Mouse (Mus musculus) stomach, embryonic 15.5 days (tissue): ENCODE measurements around the gene Flvcr1. TPM values are rescaled to one million over a fixed set of nuclear protein-coding genes. Genes with fewer than 3 reads are reported as not detected.
"Not testable (repeated sequence)": the region's sequence is repeated elsewhere in the genome, so short reads cannot be mapped to it uniquely, and the experiment has no call there.

Source experiments
- ATAC-seq: fragments of 200-750 bp; cut with Nextera tagmentation; 2 replicates; pipeline ENCODE4 v1.8.0; 2017; ENCODE audit warnings: low read depth, moderate number of reproducible peaks, moderate TSS enrichment; ENCODE audit not compliant: insufficient read depth, low FRiP score
- H3K27ac ChIP-seq: fragments of 300-500 bp; sonication (generic); 2 replicates; pipeline ENCODE4 v1.5.1; 2015; ENCODE audit warnings: mild to moderate bottlenecking, inconsistent platforms
- H3K27me3 ChIP-seq: fragments of 300-500 bp; sonication (generic); replicated peaks from 2 replicates; pipeline ENCODE4 v1.6.1; 2015; ENCODE audit warnings: inconsistent platforms
- H3K36me3 ChIP-seq: fragments of 300-500 bp; sonication (generic); 2 replicates; pipeline ENCODE4 v1.6.1; 2015; ENCODE audit warnings: inconsistent platforms
- H3K4me1 ChIP-seq: fragments of 300-500 bp; sonication (generic); 2 replicates; pipeline ENCODE4 v1.6.1; 2015; ENCODE audit warnings: inconsistent platforms
- H3K4me2 ChIP-seq: fragments of 300-500 bp; sonication (generic); 2 replicates; pipeline ENCODE4 v1.6.1; 2015; ENCODE audit warnings: mild to moderate bottlenecking, inconsistent platforms
- H3K4me3 ChIP-seq: fragments of 300-500 bp; sonication (generic); replicated peaks from 2 replicates; pipeline ENCODE4 v1.5.1; 2015; ENCODE audit warnings: inconsistent platforms
- H3K9ac ChIP-seq: fragments of 300-500 bp; sonication (generic); 2 replicates; pipeline ENCODE4 v1.6.1; 2015; ENCODE audit warnings: inconsistent platforms
- H3K9me3 ChIP-seq: fragments of 300-500 bp; sonication (generic); 2 replicates; pipeline ENCODE4 v1.6.1; 2016; ENCODE audit warnings: inconsistent platforms
- WGBS: fragments of 180-500 bp; shearing (Covaris S2); methylation state at CpG from one replicate; pipeline ENCODE4 v1.1.7; 2015; 5-methylcytosine and 5-hydroxymethylcytosine counted together
- polyA plus RNA-seq: library from polyadenylated mRNA; unstranded; fragments of >200 nt; fragmentation: Nextera tagmentation; extraction: Ambion mirVana; gene quantifications from 2 replicates; pipeline ENCODE4 v1.2.1, GENCODE M21; 2015

The Flvcr1 gene
- polyA plus RNA-seq, 1 experiment from 2014 or later, result 6.4 TPM

- no peak within 1 kb of the TSS for H3K9ac ChIP-seq
- no peaks in the 10 kb centered on the region for H3K27me3 ChIP-seq
- H3K36me3 ChIP-seq, result no peaks in the 10 kb centered on the region
- H3K4me1 ChIP-seq, result no peaks in the 10 kb centered on the region
- no peak within 1 kb of the TSS for H3K27ac ChIP-seq
- no peak within 1 kb of the TSS for H3K4me2 ChIP-seq
- WGBS, result 58% methylated on average over 6 of the region's 6 CpGs
- no peaks in the 10 kb centered on the region for H3K9me3 ChIP-seq
- ATAC-seq, result no peak
- H3K4me3 ChIP-seq, result no peak within 1 kb of the TSS
These were observed 10.8 kb upstream of the Flvcr1 start, which contains the start of gene Spata45 for GRCm38 (mm10) chr1:191036554-191037334. Gene Spata45 (plus strand): TSS chr1:191036639.

GRCm38 (mm10) chr1:191035649-191036048, 9.7 kb upstream of the Flvcr1 start:
- Histone ChIP-seq H3K36me3 (no peaks in the 10 kb centered on the region), H3K4me2 (no peak overlapping the region), H3K4me1 (no peaks in the 10 kb centered on the region), H3K27ac (no peak overlapping the region), H3K9ac (no peak overlapping the region), H3K9me3 (no peaks in the 10 kb centered on the region), H3K27me3 (no peaks in the 10 kb centered on the region), H3K4me3 (no peak overlapping the region)
- ATAC-seq, result no peak
- 35% methylated on average over 4 of the region's 4 CpGs for WGBS

- WGBS, result 55% methylated on average over 6 of the region's 6 CpGs
- not testable (repeated sequence) for ATAC-seq, H3K4me1 ChIP-seq, H3K9ac ChIP-seq, H3K36me3 ChIP-seq, H3K9me3 ChIP-seq, H3K27ac ChIP-seq, H3K27me3 ChIP-seq, H3K4me2 ChIP-seq, H3K4me3 ChIP-seq
These were observed 5.0 kb upstream of the Flvcr1 start for GRCm38 (mm10) chr1:191030922-191031425.

- Histone ChIP-seq H3K27me3 (no peaks in the 10 kb centered on the region), H3K4me1 (peaks cover 12% of the 10 kb centered on the region), H3K4me2 (no peak overlapping the region), H3K36me3 (no peaks in the 10 kb centered on the region), H3K9ac (no peak overlapping the region), H3K4me3 (no peak overlapping the region), H3K27ac (no peak overlapping the region), H3K9me3 (no peaks in the 10 kb centered on the region)
- no peak for ATAC-seq
- WGBS, result 68% methylated on average over 10 of the region's 10 CpGs
These were observed 4.2 kb upstream of the Flvcr1 start for GRCm38 (mm10) chr1:191030182-191030581.

GRCm38 (mm10) chr1:191025016-191026012, 644 bp downstream of the Flvcr1 start:
- peak; percentile 12; the same call in 1 of the 2 replicates for ATAC-seq
- Histone ChIP-seq H3K4me3 (peak overlapping the region; percentile 75), H3K36me3 (0 out of 2 replicates have a peak, but pooled peaks cover 4% of the 10 kb centered on the region), H3K4me1 (peaks cover 17% of the 10 kb centered on the region), H3K9me3 (no peaks in the 10 kb centered on the region), H3K27me3 (no peaks in the 10 kb centered on the region), H3K4me2 (peak overlapping the region; percentile 93), H3K9ac (peak overlapping the region; percentile 83), H3K27ac (peak overlapping the region; percentile 72)
- 3% methylated on average over 62 of the region's 69 CpGs for WGBS

- H3K4me1 ChIP-seq, result peaks cover 17% of the 10 kb centered on the region
- H3K9me3 ChIP-seq, H3K36me3 ChIP-seq, H3K9ac ChIP-seq, H3K27ac ChIP-seq, H3K4me3 ChIP-seq, H3K4me2 ChIP-seq, H3K27me3 ChIP-seq, ATAC-seq: not testable (repeated sequence)
- 90% methylated on average over 6 of the region's 6 CpGs for WGBS
These were observed 2.2 kb downstream of the Flvcr1 start for GRCm38 (mm10) chr1:191023806-191024205.

GRCm38 (mm10) chr1:191023140-191023539, 2.8 kb downstream of the Flvcr1 start:
- no peaks in the 10 kb centered on the region for H3K9me3 ChIP-seq
- no peak overlapping the region for H3K27ac ChIP-seq
- H3K9ac ChIP-seq, result no peak overlapping the region
- no peak overlapping the region for H3K4me3 ChIP-seq
- no peaks in the 10 kb centered on the region for H3K27me3 ChIP-seq
- 72% methylated on average over 2 of the region's 2 CpGs for WGBS
- H3K36me3 ChIP-seq, result 0 out of 2 replicates have a peak, but pooled peaks cover 4% of the 10 kb centered on the region
- no peak overlapping the region for H3K4me2 ChIP-seq
- no peak for ATAC-seq
- H3K4me1 ChIP-seq, result peaks cover 17% of the 10 kb centered on the region

GRCm38 (mm10) chr1:191021016-191021415, 4.9 kb downstream of the Flvcr1 start:
- Histone ChIP-seq H3K4me1 (peaks cover 9% of the 10 kb centered on the region), H3K9me3 (no peaks in the 10 kb centered on the region), H3K36me3 (0 out of 2 replicates have a peak, but pooled peaks cover 4% of the 10 kb centered on the region), H3K27ac (no peak overlapping the region), H3K27me3 (no peaks in the 10 kb centered on the region), H3K4me3 (no peak overlapping the region), H3K9ac (no peak overlapping the region), H3K4me2 (no peak overlapping the region)
- no peak for ATAC-seq
- 88% methylated on average over 7 of the region's 7 CpGs for WGBS

GRCm38 (mm10) chr1:191020217-191020924, 5.6 kb downstream of the Flvcr1 start:
- ATAC-seq, result no peak

GRCm38 (mm10) chr1:191019803-191020202, 6.2 kb downstream of the Flvcr1 start:
- Histone ChIP-seq H3K4me3 (no peak overlapping the region), H3K36me3 (0 out of 2 replicates have a peak, but pooled peaks cover 4% of the 10 kb centered on the region), H3K9ac (no peak overlapping the region), H3K4me1 (peaks cover 1% of the 10 kb centered on the region; the same call in 1 of the 2 replicates), H3K27ac (no peak overlapping the region), H3K4me2 (no peak overlapping the region), H3K27me3 (no peaks in the 10 kb centered on the region), H3K9me3 (no peaks in the 10 kb centered on the region)
- WGBS, result 90% methylated on average over 5 of the region's 5 CpGs
- no peak for ATAC-seq

More at GRCm38 (mm10) chr1:191020217-191020924, 5.6 kb downstream of the Flvcr1 start:
- Histone ChIP-seq H3K27ac (no peak overlapping the region), H3K9ac (no peak overlapping the region), H3K4me3 (no peak overlapping the region), H3K9me3 (no peaks in the 10 kb centered on the region), H3K27me3 (no peaks in the 10 kb centered on the region), H3K36me3 (0 out of 2 replicates have a peak, but pooled peaks cover 4% of the 10 kb centered on the region), H3K4me1 (peaks cover 7% of the 10 kb centered on the region), H3K4me2 (no peak overlapping the region)
- 85% methylated on average over 3 of the region's 3 CpGs for WGBS

GRCm38 (mm10) chr1:191014271-191014670, 11.7 kb downstream of the Flvcr1 start:
- 96% methylated on average over 3 of the region's 3 CpGs for WGBS
- H3K4me2 ChIP-seq, result no peak overlapping the region
- H3K36me3 ChIP-seq, result no peaks in the 10 kb centered on the region; the same call in 1 of the 2 replicates
- no peaks in the 10 kb centered on the region for H3K27me3 ChIP-seq
- H3K9me3 ChIP-seq, result no peaks in the 10 kb centered on the region
- H3K9ac ChIP-seq, result no peak overlapping the region
- no peak overlapping the region for H3K27ac ChIP-seq
- no peak overlapping the region for H3K4me3 ChIP-seq
- no peak for ATAC-seq
- no peaks in the 10 kb centered on the region for H3K4me1 ChIP-seq
